Mouse (Mus musculus) CH12F3 (cell line): ENCODE results near the gene Rab40c.

Experiments used
- in situ Hi-C: fragments of 300-500 bp; cut with MboI; formaldehyde crosslinking; loops from 2 replicates; pipeline ENCODE4 v1.14.3; 2020; ENCODE audit warnings: low sequenced_read_pairs

Rab40c gene

GRCm38 (mm10) chr17:25860832-25861703 is 58.5 kb downstream of the Rab40c start, which contains the start of gene Wdr90:
TSS of gene Wdr90 (minus strand) at chr17:25861501.
- in situ Hi-C loops = no loop called here

- in situ Hi-C loops = no loop called here
Observed at GRCm38 (mm10) chr17:25860229-25860628, 59.3 kb downstream of the Rab40c start.

DNA sequence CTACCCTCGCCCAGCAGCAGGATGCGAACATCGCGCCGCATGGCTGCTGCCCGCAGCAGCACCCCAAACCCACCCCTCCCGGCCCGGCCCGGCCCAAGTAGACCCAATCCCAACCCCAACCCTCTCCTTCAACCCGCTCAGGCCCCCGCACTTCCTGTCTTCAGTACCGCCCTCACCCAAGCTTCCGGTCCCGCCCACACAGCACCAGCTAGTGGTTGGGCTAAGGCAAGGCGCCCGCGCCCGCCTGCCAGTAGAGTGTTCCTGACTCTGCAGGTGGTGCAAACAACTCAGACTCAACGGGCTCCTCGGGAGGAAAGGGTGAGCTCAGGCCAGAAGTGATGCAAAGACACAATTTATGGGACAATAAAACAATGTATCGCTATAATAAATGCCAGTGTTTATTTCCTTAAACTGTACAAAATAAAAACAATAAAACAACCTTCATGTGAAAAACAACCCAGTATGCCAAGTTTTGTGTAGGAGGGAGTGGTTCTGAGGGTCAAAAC is 75.1 kb downstream of the Rab40c start, which contains the start of gene Rhot2:
Rhot2 (minus strand) TSS at position 456 of the 506 bp plus-strand sequence.
- in situ Hi-C loops = no loop called here

- in situ Hi-C loops = no loop called here
Observed at GRCm38 (mm10) chr17:25843636-25844395, 75.7 kb downstream of the Rab40c start.

DNA sequence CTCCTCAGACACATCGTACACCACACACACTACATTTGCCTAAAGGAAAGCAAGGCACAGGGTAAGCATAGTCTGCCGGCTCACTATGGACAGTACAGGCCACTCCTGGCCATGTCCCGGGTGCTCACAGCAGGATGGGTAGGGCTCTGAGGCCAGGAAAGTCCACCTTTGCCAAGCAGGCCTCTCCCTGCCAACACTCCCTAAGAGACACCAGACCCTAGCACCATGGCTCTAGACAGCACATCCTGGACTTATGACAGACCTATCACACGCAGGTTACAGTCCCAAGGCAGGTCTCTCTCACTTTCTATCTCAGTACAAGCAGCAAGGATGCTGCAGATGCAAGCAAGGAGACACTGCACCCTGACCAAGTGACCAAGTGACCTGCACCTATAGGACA is 76.4 kb downstream of the Rab40c start:
- in situ Hi-C loops = no loop called here

DNA sequence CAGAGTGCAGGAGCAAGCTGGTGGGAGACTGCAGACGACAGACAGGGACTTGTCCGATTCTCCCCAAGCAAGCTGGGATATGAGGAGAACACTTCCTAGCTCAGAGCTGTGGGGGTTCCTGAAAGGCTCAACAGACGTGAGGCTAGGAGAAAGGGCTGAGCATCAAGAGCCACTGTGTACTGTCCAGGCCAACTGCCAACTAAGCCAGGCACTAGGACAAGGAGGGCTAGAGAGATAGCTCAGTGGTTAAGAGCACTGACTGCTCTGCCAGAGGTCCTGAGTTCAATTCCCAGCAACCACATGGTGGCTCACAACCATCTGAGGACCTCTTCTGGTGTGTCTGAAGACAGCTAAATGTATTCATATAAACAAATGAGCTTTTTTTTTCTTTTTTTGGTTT is 77.0 kb downstream of the Rab40c start:
- in situ Hi-C loops = no loop called here

GRCm38 (mm10) chr17:25841117-25841880 is 78.2 kb downstream of the Rab40c start, which contains the start of gene Gm20683:
TSS of gene Gm20683 (minus strand) at chr17:25841763.
- in situ Hi-C loops = no loop called here

DNA sequence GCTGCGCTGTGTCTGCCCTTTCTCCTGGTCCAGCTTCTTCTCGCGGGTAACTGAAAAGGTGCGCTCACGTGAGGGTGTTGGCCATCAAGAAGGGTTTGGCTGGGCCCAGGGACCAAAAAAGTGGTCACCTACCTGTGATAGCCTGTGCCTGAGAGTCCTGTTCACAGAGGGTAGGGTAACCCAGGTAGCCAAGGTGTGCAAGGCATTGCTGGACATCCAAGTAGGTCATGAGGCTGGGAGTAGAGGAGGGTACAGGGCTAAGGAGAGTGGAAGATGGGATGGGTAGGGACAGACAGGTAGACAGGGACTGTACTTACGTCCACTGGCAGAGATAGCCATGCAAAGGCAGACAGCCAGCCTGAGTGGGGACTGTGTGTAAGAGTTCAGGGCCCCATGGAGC is 79.0 kb downstream of the Rab40c start:
- in situ Hi-C loops = no loop called here

DNA sequence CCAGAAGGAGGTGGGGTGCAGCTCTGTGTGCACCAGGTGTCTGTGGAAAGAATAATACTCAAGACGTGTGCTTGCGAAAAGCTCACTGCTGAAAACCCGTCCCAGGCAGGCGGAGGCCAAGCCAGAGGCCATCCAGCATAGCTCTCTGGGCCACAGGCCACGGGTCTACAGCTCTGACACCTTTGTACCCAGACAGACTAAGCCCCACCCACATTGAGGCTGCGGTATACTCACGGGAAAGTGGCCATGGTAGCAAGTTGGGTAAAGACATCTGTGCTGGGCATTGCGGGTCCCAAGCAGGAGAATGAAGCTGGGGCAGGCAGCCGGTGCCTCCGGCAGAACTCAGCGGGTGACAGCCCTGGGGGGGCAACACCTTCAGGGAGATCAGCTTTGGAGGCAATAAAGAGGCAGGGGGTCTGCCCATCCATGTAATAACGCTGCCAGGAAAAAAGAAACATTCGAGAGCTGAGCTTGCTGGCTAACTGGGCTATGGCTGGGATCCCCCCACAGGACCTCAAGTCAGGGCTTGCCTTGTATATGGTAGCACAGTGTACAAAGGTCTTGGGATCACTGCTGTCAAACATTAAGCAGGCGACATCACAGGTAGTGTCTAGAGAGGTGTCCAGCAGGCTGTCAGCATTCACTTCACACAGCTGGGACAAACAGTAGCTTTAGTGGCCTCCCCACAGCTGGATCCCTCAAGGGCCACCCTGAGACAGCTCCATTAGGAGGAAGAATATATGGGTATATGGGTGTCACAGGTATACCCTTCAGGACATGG is 79.9 kb downstream of the Rab40c start:
- in situ Hi-C loops = no loop called here

DNA sequence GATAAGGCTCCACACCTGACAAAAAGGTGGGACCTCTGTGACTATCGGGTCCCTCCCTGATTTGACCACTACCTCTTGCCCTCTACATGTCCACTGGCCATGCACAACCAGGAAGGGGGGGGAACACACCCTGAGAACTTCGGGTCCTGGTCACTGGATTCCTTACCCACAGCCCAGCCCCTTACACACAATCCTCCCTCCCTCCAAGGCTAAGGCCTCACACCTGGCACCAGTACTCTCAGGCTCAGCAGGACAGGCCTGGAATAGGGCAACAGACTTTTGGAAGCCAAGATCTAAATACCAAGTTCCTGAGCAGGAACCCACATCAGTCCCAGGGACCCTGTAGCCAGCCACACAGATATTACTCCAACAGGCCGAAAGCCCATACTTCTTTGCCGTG is 80.6 kb downstream of the Rab40c start:
- in situ Hi-C loops = no loop called here

DNA sequence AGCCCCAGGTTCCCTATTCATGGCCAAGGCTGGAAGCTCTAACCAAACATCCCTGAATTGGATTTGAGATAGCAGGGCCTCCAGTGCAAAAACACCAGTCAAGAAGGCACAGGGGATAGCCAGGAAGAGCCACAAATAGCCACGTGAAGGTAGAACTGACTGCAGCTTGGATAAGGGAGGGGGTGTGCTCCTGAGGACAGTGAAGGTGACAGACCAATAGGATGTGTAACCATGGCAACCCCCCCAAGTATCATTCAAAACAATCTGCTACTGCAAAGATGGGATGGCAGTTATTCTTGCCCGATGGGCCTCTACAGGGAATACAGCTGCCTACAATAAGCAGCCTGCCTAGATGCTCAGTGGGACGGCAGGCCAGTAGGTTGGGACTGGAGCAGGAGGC is 82.0 kb downstream of the Rab40c start:
- in situ Hi-C loops = no loop called here

GRCm38 (mm10) chr17:25837076-25837410 is 82.5 kb downstream of the Rab40c start, which contains the start of gene Rhbdl1:
TSS of gene Rhbdl1 (minus strand) at chr17:25837295.
- in situ Hi-C loops = no loop called here

- in situ Hi-C loops = no loop called here
Observed at GRCm38 (mm10) chr17:25836397-25837075, 83.0 kb downstream of the Rab40c start.

- in situ Hi-C loops = no loop called here
Observed at GRCm38 (mm10) chr17:25835816-25836215, 83.7 kb downstream of the Rab40c start.

DNA sequence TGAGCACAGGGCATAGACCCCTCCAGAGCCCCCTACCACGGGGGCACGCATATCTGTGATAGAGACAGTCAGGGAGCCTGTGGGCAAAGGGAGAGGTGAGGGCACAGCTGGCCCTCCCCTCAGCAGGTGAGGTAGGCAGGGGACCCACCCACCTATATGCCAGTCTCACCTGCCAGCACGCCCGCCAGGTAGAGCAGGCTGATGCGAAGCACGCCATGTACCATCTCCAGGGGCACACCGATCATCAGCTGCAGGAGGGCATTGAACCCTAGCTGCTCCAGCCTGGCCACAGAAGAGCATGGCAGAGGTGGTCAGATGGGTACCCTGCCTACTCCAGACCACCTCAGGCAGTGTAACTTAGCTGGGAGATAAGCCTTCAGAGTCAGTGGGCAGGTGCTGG is 84.2 kb downstream of the Rab40c start:
- in situ Hi-C loops = no loop called here

- in situ Hi-C loops = no loop called here
Observed at GRCm38 (mm10) chr17:25834595-25835222, 84.8 kb downstream of the Rab40c start.

DNA sequence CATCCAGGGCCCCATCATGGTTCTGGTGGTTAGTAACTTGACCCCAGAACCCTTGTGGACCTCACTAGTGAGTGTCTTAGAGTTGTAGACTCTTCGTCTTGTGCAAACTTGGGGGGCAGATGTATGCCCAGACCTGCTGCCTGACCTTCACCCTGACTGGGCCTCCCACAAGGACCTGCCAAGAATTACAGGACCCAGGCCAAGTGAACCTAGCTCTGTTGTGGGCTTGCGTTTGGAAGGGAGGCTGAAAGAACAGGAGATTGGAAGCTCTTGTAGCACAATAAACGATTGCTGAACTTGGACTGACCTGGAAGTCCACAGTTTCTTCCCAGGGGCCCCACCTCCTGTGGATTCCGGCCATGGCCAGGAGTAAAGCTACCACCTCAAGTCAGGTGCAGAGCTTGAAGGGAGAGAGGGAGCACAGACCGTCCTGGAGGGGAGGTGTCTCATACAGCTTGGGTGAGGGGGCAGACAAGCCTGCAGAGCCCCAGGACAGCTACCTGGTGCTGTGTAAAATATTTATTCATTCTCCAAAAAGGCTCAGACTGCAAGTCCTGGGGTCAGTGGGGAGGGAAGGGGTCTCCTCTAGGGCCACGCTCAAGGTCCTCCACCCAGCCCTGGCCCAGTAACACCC is 85.4 kb downstream of the Rab40c start:
- in situ Hi-C loops = no loop called here

GRCm38 (mm10) chr17:25833291-25833663 is 86.2 kb downstream of the Rab40c start, which contains the start of gene Stub1:
TSS of gene Stub1 (minus strand) at chr17:25833404.
- in situ Hi-C loops = no loop called here
